Mouse (Mus musculus) megakaryocyte progenitor cell, adult 5-6 weeks (primary cell): Measurements from ENCODE around the gene Susd1. TPM values are rescaled to one million over a fixed set of nuclear protein-coding genes. Genes with fewer than 3 reads are reported as not detected.
A peak's percentile ranks its signal among the peaks of the same experiment; 100 is the strongest.

Experiments
- ATAC-seq: replicated peaks from 2 replicates; pipeline ENCODE4 v1.8.0; 2016; ENCODE audit warnings: mild to moderate bottlenecking, moderate TSS enrichment, inconsistent platforms; ENCODE audit not compliant: poor library complexity
- total RNA-seq, 2 experiments: library from RNA; stranded (forward) in 1 of 2; stranded (reverse) in 1 of 2; fragments of 157-497, 149-512 nt in 1 of 2; fragments of 200-1000 nt in 1 of 2; gene quantifications; 2 replicates each; pipeline versions ENCODE4 v1.2.3 to v1.2.4; 2015 to 2017

The Susd1 gene
- total RNA-seq, 2 experiments from 2014 or later = 54.3 to 92.2 TPM

DNA sequence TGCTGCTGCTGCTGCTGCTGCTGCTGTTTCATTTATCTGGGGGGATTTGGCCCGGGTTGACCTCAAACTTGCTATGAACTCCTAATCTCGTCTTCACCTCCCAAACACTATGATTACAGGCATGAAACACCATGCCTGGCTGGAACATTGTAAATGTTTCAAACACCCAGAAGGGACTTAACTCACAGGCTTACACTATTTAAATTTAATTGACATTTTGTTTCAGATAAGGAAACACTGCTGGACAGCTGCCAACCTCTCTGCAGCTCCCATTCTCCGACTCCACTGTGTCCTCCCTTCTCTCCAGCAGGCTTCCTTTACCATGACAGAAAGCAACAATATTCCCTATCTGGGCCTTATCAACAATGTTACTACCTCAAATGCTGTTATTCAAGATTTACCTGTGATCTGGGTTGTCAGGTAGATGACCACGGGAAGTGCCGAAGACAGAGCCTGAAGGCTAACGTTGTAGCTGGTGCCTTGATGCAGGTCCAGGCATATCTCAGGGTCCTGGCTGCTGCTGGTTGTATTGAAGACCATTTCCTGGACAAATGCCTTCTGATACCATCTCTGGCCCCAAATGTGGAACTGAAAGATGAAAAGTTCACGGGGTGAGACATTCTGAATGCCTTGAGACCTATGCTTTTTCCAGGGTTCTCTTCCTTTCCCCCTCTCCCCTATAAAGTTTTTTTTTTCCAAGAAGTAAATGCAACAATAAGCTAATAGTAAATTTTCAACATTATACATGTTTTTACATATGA lies 88.8 kb downstream of the Susd1 start:
- ATAC-seq = peak; percentile 55; the same call in 1 of the 2 replicates

DNA sequence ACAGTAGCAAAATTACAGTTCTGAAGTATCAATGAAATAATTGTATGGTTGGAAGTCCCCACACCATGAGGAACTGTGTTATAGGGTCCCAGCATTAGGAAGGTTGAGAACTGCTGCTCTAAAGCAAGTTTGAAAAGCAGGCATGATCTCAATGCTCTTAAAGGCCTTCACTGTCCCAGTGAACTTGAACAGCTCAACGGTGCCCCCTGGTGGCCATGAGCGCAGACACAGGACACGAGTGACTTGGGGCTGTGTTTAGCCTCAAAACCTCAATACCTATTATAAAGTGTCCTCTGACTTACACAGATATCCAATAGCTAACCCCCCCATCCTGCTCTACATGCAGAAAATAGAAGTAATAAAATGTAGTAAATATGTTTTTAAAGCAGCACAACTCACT lies 97.7 kb downstream of the Susd1 start:
- peak; percentile 99 for ATAC-seq

DNA sequence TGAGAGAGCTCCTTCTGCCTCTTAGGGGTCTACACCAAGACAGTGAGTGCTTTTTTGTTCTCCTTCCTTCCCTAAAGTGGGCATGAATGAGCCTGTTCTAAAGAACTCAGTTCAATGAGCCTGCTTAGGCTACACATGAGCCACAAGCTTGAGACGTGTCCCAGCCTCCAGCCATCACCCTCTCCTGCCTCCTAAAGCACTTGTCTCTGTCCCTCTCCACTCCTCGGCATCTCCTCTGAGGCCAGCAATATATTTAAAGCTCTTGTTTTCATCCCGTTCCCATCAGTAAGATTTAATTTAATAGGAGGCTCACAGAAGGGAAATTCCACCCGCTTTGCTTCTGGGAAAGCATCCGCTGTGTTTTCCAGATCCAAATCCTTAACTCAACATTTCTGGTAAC lies 98.4 kb downstream of the Susd1 start:
- ATAC-seq = no peak

DNA sequence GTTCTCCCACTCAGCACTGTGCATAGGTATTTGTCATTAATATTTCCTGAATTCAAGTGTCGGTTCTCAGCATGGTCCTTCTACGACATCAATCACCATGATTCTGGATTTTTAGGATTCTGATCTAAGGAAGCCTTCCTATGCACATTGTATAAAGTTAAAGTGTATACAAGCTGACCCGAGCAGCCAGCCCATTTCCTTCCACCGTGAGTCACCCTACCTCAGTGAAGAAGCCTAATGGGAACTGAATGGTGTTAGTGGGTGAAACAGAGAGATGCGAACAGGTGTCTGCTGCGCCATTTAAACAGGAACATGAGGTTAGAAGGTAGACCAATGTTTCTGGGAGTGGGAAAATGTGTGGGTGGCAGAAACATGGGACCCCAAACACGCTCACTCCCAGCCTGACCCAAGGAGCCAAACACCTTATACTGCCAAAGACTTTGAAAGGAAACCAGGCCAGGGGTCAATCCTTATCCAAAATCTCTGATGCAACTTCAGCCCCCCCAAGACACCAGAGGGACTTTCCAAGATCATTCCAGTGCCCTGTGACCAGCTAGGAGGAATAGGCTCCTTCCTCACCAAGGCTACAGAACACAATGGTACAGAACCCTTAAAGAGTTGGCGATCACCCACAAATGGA lies 99.4 kb downstream of the Susd1 start:
- no peak for ATAC-seq

DNA sequence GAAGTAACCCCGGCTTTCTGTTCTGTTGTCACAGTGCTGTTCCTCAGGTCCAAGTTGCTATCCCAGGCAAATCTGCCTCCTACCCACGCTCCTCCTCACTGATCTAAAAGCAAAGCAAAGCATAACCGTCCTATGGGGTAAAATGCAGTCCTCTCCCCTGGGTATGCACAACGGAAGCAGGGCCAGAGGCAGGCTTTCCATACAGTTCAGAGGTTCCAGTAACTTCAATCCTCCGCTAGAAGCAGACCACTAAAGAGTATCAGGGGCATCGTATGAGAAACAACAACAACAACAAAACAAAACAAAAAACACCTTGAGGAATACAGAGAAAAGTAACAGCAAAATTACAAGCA lies 100.9 kb downstream of the Susd1 start:
- ATAC-seq = no peak

DNA sequence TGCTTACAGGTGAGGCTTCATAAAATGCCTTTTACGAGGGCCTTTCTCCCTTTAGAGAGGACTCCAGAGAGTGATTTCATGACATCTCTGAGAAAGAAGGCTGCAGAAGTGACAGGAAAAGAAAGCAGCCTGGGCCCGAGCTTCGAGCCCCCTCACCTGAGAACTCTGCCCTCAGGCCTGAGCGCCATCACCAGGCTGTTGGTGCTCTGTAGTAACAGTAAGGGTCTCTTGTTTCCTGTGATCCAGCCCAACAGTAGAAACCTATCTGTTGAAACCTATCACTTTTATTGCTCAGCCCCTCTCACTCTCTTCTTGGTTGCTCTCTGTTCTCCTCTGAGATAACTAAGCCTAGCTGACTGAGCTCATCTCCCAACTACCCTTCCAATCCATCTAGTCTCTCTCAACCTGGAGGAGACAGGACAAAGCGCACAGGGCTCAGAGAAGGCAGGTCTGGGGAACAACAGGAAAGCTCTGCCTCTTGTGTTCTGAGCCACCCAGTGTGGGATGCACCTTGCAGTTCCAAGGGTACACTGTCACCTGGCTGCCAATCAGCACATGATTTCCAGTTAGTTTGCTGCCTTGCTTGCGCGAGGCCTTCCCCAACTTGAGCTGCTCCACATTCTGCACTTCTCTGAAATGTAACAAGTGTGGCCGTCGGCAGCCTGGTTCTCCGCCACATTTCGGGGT lies 101.4 kb downstream of the Susd1 start:
- no peak for ATAC-seq

DNA sequence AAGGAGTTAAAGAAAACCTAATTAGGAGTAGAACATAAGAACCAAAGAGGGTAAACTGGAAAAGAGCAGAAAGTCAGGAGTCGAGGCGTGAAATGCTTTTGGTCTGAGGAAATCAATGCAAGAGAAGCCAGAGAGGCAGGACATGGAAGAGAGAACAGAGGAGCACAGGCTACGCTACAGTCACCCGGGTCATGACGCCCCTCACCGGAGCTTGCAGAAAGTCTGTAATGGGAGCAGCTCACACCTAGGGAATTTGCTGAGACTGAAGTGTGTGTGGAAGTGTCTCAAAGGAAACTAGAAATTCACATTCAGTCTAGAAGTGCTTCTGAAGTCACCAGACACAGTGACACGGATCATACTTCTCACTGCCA lies 102.0 kb downstream of the Susd1 start:
- ATAC-seq = no peak

DNA sequence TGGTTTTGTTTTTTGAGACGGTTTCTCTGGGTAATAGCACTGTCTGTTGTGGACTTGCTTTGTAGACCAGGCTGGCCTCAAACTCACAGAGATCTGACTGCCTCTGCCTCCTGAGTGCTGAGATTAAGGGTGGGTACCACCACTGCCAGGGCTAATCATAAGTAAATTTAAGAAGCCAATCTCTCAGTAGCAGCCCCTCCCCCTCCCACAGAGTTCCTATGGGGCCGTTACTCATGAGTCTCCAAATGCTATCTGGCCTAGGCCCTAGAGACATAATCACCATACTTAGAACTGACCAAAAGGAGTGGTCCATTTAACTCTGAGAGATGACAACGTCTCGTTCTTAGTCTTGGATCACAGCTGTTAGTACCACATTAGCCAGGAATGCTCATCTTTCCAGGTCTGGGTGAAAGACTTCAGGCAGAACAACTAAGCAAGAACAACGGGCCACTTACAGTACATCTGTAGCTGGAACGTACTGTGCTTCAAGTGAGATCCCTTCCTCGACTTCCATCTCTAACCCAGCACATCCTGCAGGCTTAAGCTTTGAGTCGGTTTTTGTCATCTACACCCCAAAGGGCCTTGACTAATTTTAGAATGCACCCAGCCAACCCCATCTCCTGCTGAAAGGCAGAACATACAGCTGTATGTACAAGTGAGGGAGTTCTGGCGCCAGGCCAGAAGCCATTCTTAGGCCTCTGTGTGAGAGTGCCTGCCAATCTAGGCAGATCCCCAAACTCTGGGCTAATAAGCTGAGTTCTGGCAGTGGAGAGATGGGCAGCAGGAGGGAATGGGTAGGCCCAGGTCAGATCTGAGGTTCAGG lies 102.6 kb downstream of the Susd1 start:
- ATAC-seq = no peak

DNA sequence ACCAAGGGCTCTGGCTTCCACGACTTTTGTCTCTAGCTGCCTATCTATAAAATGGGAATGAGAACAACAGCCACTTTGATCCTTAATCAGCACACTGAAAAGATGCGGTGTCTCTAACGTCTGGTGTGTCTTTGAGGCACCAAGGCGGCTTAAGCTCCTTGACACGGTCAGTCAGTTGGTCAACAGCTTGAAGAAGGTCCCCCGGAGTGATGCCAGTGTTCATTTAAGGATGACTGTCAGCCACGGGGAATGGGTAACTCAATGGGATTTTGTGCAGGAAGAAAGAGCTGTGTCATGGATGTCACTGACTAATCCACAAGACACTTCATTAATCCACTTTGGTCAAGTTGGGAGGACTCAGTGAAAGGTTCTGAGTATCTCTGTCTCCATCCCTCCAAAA lies 103.3 kb downstream of the Susd1 start:
- ATAC-seq = no peak

DNA sequence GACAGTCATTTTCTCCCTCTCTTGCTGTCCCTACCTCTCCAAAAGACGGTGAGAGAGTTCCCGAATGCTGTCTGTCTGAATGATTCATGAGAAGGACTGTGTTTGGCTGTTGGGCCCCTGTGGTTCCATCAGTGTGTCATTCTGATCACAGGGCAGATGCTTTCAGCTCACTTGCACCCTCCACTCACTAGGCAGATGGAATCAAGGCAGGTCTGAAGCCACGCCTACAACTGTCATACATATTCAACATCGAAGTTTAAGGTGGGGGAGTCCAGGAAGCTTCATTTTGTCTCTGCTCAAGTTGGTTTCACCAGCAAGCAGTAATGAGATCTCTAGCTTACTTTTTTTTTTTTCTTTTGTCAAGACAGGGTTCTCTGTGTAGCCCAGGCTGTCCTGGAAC lies 104.2 kb downstream of the Susd1 start:
- no peak for ATAC-seq

DNA sequence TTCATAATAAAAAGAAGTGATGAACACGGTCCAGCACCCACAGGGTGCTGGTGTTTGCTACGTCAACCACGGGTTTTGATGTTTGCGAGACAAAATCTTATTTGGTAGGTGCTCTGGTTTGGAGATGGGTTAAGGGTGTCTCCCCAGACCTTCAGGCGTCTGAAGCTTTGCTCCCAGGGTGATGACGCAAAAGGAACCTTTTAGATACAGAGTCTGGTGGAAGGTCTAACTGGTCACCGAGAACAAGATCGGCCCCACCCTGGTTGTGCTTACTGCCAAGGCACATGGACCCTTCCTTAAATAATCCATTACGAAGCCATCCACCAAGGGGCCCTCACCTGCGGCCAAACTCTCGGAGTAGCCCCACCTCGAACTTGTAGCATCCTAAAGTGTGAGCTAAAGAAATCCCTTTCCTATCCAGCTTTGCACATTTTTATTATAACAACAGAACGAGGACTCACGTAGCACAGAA lies 105.0 kb downstream of the Susd1 start:
- ATAC-seq = no peak

DNA sequence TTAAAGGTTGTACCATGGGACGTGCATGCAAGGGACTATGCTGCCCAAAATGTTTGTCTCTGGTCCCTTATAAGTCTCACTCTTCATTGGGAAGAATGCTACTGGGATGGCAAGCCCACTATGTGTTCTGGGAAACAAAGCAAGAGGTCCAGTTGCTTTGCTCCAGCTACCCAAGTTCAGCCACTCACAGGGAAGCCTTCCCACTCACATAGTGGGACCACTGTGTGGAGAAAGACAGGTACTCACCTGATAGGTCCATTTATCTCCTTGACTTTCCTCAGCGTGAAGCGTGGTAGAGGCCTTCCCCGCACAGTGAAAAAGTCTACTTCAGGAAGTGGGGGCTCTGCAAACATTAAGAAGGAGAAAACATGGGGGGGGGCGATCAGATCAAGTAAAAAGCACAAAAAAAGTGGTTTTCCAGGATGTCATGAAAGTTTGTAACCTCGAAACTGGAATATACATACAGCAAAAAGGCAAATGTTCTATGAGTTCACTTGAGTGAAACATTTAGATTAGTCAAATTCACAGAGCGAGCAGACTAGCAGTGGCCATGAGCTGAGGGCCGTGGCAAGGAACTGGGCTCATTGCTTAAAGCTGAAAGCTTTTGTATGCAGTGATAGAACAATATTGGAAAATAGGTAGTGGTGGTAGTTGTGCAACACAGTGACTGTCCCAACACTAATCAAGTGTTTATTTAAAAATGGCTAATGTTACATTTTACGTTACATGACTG lies 105.6 kb downstream of the Susd1 start:
- ATAC-seq = no peak

DNA sequence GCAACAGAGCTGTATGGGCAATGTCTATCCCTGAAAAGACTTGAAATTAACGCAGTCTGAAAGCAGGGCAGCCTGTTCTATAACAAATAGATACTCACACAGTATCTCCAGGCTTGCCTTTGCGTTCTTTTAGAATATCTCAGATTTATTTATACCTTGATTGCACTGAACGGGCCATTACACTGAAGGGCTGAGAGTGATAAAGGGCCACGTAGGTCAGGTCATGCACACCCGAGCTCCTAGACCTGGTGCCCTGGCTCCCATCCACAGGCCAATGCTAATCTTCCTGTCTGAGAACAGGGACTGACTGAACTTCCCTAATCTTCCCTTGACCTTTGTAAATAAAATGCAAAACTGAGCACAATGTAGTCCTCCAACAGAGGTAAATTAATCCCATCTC lies 106.3 kb downstream of the Susd1 start:
- ATAC-seq = 0 out of 2 replicates have a peak, but pooled peaks have one; percentile 10

DNA sequence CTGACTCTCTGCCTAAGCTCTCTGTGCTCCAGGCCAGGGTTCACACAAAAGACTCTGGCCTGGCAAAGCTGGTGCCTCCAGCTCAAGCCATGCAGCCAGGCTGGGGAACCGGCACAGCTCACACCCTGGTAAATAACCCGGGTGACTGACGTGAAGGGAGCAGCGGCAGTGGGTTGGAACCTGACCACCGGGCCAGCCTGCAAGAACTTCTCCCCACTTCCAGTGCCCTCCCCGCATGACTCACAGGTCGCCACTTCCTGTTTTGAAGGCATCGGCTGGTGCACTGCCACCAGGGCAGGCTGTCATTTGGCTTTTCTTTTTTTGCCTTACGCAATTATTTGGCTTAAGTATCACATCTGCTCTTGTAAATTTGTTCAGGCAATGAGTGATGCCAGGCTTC lies 106.8 kb downstream of the Susd1 start:
- peak; percentile 92 for ATAC-seq

DNA sequence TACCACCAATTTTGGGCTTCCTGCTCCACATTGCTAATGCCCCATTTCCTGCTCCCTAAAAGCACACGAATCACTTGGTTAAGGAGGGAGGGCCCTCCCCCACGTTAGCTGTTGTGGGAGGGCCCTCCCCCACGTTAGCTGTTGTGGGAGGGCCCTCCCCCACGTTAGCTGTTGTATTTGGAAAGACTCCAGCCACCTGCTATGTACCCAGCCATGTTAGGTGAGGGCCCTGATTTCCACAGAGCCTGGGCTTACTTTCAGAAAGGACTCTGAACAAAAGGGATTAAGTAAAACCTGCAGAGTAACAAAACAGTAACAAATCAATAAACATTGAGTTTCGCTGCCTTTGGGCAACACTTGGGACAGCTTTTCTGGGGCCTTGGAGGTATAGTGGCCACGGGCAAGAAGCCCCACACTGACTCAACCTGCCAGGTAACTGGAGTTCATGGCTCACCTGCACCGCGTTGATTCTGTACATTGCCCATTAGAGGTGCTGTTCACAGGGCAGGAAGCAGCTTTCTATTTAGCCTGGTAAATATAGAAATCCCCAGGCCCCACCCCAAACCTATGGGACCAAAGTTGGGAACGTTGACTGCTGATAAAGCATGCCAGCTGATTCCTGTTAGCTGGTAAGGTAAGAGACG lies 107.3 kb downstream of the Susd1 start:
- peak; percentile 49 for ATAC-seq

DNA sequence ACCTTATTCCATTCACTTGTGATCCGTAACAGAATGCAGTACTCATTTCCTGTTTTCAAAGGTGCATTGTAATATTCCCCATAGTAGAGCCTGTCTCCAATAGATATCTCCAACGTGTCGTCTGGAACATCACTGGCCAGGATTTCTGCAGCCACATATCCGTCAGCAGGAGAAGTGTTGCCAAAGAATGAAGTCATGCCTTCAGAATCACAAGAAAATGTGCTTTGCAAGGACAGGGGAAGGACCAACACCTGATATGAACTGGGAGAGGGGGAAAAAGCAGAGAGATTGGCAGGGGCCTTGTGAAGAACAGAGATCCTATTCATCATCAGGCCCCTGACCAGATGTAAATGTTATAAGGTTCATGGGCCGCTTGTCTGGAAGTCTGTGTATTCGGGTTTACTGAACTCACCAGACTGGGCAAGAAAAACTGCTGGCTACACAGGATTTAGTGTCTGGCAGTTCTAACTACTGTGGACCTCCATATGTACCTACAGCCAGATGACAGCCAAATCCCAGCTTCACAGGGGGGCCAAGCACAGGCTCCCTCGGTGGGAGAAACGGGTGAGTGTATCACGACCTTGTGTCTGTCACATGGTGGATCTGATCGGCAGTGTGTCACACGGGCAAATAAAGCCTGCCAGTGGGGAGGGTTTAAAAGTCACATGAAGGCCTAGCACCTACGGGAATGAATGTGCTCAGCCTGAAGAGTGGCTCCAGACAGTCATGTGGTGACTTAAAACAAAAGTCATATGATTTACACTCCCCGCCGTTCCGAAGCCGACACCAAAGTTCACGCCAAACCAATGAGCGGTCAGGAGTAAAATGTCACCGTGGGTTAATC lies 108.8 kb downstream of the Susd1 start:
- no peak for ATAC-seq

DNA sequence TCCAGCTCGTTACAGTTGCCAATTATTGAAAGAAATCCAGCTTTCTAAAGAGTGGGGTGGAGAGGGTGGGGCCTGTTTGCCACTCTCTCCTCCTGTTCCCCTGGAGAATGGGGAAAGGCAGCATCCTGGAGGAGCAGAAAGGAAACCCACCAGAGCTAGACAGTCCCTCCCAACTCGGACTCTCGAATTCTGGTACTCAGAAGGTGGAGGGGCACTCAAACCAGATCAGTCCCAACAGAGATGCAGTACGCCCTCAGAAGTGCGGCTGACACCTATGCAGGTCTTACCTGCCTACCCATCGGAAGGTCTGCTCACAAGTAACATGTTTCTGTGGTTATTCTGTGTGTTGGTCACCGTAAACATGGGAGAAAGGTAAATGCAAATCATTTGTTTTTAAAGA lies 109.6 kb downstream of the Susd1 start:
- no peak for ATAC-seq

DNA sequence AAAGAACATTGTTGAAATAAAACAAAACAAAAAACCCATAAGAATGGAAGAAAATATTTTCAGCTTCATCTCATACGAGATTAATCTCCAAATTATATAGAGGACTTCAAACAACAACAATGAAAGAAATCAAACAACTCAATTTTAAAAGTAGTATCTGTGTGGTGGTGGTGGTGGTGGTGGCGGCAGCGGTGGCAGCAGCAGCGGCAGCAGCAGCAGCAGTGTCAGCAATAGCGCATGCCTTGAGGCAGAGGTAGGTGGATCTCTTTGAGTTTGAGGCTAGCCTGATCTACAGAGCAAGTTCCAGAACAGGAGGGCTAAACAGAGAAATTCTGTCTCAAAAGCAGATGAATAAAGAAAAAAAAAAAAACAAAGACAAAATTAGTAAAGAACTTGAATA lies 110.4 kb downstream of the Susd1 start:
- no peak for ATAC-seq
